Mouse (Mus musculus) R1 (cell line): Measurements from ENCODE around the gene Usp34.

Source experiments
- DNase-seq: peaks from one replicate; pipeline ENCODE4 v3.0.0-alpha.2; 2018; ENCODE audit warnings: low read depth, low spot score

The Usp34 gene

DNA sequence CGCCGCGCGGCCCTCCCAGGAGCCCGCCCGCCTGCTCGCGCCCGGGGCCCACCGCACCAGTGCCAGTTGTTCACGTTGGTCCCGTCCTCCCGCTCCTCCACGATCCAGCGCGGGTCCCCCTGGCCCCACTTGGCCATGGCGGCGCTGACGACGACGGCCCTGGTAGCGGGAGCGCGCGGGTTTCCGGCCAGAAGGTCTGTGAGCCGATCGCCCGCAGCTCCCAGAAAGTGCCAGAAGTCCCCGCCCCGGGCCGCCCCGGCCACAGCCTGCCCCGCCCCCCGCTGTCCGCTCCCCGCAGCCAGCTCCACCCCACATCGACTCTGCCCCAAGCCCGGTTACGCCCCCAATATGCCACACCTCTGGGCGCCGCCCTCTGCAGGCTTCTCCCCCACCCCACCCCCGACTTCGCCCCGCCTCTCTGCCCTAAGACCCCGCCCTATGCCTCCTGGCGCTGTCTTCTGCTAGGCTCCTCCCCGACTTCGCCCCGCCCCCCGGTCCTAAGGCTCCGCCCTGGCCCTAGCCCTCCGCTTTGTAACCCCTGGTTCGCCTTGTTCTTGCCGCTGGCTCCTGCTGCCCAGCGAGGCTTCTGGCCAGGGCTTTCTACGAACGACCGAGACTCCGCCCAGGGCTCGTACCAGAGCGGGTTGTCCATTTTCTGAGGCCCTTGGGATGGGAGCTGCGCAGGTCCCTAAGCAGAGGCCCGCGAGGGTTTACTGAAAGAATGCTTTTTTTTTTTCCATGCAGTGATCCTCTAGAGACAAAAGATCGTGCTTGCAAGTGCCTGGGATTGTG lies 191.2 kb downstream of the Usp34 start, which contains the start of gene Ahsa2:
Gene Ahsa2, minus strand, starts transcription at position 313 of the 792 bp plus-strand sequence.
- DNase-seq, result peak; percentile 94

DNA sequence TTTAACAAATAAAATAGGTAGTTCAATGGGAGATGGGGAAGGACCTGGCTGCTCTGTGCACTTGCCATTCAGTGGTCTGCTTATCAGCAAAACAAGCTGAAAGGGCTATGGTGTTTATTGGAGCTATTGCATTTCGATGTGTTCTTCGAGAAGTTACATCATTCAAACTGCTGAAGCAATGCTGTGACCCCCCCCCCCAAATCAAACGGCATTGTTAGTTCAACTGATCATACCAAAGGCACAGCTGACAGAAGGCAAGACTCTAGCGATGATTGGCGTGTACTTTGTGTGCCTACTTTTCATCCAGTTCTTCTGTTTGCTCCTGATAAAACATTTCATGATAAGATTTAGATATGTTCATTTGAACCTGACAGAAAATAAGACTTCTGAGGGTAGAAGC lies 191.9 kb downstream of the Usp34 start:
- no peak for DNase-seq

GRCm38 (mm10) chr11:23504801-23505200 lies 198.1 kb downstream of the Usp34 start:
- DNase-seq, result peak; percentile 95

GRCm38 (mm10) chr11:23514785-23515184 lies 208.1 kb downstream of the Usp34 start:
- DNase-seq, result peak; percentile 60

GRCm38 (mm10) chr11:23515315-23515714 lies 208.6 kb downstream of the Usp34 start:
- no peak for DNase-seq

DNA sequence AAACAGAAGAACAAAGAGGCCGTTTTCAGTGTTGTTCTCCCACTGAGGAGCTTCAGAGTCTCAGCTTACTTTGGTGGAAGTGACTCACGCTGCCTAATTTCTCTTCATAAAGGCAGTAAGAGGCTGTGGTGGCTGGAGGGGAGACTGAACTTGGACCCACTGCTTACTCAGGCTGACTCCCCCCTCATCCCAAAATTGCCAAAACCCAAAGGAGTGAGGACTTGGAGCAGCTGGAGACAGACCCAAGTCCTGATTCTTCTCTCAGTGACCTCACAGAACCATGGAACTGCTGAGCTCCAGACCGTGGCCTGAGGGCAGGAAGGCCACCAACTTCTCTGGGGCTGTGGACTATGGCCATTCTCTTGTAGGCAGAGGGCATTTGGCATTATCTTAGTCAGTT lies 212.3 kb downstream of the Usp34 start:
- no peak for DNase-seq

- peak; percentile 94 for DNase-seq
Measured at GRCm38 (mm10) chr11:23520473-23521205, 213.9 kb downstream of the Usp34 start, which contains the start of gene 1700093K21Rik. Gene 1700093K21Rik, minus strand, starts transcription at chr11:23521155.

GRCm38 (mm10) chr11:23537446-23537845 lies 230.8 kb downstream of the Usp34 start:
- no peak for DNase-seq
